Mouse (Mus musculus) kidney, postnatal 25 days (tissue): Measurements from ENCODE around the gene Cdc25b.

Experiments used
- DNase-seq, 2 experiments: peaks; one replicate each; pipeline ENCODE4 v3.0.0; 2021; ENCODE audit warnings: mixed read lengths in 2 of 2

The Cdc25b gene

DNA sequence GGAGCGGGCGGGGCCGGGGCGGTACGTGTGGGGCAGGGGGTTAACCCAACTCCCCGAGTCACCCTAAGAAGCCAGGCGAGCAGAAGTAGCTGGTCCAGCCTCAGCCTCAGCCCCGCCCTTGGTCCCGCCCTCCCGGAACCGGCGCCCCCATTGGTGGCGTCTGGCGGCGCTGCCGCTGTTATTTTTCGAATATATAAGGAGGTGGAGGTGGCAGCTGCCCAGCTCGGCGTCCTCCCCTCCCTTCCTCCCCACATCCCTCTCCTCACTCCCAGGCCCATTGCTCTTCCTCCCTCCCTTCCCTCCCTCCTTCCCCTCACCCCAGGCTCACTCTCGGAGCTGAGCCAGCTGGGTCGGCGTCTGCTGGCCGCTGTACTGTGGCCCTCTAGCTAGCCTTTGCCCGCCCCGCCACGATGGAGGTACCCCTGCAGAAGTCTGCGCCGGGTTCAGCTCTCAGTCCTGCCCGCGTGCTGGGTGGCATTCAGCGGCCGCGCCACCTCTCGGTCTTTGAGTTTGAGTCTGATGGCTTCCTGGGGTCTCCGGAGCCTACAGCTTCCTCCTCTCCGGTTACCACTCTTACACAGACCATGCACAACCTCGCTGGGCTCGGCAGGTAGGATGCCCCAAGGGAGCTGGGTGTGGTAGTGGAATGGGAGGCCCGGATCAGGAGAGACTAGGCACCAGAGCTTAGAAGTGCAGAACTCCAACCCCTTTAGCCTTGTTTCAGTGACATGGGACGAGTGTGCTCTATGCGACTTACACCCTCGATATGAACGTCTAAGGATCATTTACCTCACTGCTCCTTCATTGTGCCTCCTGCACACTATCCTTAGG lies at the start of gene Cdc25b, which contains the start of gene Spef1:
TSS of gene Cdc25b (plus strand) at position 179 of the 831 bp plus-strand sequence.
TSS of gene Spef1 (minus strand) at position 512 of the 831 bp plus-strand sequence.
- DNase-seq: peak; percentile 88 to 94

GRCm38 (mm10) chr2:131138296-131138695 lies 48.5 kb upstream of the Cdc25b start:
- DNase-seq: peak in 1 of 2 experiments; percentile 0

GRCm38 (mm10) chr2:131138760-131139159 lies 48.0 kb upstream of the Cdc25b start:
- DNase-seq: no peak

GRCm38 (mm10) chr2:131139287-131139686 lies 47.5 kb upstream of the Cdc25b start:
- DNase-seq: peak in 1 of 2 experiments; percentile 1

- DNase-seq: peak; percentile 47 to 60
Observed at GRCm38 (mm10) chr2:131139886-131140532, 46.7 kb upstream of the Cdc25b start.

DNA sequence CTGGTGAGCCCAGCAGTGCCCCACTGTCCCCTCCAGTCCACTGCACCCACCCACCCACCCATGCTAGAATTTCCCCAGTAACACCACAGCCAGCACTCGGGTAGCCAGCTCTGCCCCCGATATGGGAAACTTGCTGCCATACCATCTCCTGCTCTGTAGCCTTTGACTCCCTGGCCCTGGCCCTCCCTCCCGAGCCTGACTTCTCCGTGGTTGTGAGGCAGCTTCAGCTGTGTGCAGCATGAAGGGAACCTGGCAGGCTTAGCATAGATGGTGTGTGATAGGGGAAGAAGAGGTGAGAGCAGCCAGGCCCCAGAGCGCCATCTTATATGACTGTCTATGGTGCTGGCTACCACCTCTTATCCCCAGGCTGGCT lies 46.2 kb upstream of the Cdc25b start:
- DNase-seq: no peak

DNA sequence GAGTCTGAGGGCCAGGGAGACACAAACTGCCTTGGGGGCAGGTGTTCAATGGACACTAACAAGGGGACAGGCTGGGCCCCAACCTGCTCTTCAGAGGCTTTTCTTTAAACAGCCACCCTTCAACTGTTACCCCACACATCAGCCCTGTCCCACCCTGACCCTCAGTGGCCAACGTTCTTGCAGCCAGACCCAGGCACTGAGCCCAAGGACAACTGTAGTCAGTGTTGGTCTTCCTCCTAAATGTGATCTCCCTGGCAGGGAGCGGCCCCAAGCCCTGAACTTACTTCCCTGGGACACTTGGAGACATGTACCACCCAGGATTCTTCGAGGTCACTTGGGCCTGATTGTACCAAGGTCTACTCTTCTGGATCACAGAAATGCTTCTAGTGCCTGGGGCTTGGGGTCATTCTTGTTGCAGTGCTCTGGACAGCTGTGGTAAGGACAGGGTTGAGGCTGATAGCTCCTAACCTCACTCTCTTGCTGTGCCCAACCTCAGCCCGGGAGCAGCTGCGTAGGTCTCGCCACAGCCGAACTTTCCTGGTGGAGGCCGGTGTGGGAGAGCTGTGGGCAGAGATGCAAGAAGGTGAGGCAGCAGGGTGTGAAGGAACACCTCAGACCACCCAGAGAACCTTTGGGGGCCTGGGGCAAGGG lies 45.3 kb upstream of the Cdc25b start:
- no peak for DNase-seq

DNA sequence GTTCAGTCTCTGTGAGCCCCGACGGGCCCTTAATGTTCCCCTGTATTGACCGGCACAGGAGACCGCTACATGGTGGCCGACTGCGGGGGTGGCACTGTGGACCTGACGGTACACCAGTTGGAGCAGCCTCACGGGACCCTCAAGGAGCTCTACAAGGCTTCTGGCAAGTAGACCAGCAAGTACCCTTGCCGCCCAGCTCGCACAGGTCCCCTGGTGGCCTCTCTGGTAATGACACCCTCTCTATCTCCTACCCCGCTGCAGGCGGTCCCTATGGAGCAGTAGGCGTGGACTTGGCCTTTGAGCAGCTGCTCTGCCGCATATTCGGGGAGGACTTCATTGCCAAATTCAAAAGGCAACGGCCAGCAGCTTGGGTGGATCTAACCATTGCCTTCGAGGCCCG lies 44.2 kb upstream of the Cdc25b start:
- DNase-seq: peak; percentile 83 to 85

DNA sequence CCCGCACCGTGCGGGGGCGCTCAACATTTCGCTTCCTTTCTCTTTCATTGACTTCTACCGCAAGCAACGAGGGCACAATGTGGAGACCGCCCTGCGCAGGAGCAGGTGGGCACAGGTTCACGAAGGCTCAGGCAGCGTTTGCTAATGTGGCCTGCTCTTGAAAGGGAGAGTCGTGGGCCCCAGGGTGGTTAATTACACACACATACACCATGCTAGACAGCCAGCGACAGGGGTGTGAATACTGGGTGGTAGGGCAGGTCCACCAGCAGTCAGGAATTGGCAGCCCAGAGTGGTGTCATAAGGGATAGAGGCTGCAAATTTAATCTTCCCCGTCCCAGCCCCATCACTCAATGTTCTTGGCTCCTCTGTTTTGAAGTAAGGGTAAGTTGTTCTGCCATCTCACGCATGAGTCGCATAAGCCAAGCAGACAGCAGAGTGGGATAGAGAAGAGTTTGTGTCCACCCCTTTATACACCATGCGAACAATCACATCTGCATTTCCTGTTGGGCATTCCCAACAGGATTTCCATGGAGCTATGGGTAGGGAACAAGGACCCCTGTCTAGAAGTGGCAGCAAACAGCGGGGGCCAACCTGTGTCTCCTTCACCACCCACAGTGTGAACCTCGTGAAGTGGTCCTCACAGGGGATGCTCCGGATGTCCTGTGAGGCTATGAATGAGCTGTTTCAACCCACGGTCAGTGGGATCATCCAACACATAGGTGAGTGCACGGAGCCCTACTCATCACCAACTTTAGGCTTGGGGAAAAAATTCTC lies 43.6 kb upstream of the Cdc25b start:
- DNase-seq: no peak

GRCm38 (mm10) chr2:131145121-131145520 lies 41.6 kb upstream of the Cdc25b start:
- DNase-seq: no peak

GRCm38 (mm10) chr2:131145536-131145935 lies 41.2 kb upstream of the Cdc25b start:
- no peak for DNase-seq

- no peak for DNase-seq
Observed at GRCm38 (mm10) chr2:131146193-131147042, 40.3 kb upstream of the Cdc25b start.

- no peak for DNase-seq
Observed at GRCm38 (mm10) chr2:131147043-131147365, 39.7 kb upstream of the Cdc25b start.

DNA sequence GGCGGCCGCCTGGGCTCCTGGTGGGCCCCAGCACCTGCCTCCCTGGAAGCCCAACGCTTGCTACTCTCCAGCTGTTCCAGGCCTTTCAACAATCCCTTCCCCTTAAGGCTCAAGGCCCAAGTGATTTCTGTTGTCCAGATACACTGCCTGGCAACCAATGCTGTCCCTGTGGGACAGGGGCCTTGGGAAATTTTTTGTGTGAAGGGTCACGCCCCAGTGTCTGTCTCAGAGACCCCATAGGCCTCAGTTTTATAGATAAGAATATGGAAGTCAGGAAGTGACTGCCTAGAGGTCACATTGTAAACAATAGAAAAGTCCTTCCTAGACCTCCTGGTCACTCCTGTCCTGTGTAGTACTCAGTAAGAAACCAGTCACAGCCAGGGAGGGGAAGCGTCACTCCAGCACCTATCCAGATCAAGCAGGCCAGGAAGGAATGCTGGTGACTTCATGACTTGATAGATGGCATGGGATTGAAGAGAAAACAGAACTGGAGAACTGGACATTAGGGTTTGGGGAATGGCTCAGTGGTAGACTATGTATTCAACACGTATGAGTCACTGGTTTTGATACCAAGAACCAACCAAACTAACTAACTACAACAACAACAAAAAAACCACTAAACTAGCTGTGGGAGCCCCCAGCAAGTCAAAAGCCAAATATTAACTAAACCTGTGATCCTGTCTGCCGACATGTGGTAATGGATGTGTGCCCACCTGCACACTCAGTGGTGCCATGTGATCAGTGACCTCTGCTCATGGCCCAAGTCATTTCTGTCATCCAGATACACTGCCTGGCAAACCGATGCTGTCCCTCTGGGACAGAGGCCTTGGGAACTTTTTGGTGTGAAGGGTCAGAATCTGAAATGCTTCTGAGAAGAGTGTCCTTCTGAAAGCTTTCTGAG lies 38.1 kb upstream of the Cdc25b start:
- DNase-seq: peak in 1 of 2 experiments; percentile 36

DNA sequence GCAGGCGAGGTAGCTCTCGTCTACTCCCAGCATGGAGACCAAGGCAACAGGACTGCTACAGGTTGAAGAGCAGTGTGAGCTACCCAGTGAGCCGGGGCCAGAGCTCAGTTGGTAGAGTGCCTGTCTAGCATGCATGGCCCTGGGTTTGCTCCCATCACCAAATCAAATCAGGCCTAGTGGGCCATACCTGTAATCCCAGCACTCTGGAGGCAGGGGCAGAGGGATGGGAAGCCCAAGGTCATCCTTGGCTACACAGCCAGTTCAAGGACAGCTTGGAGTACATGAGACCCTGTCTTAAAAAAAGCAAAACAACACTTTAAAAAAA lies 37.5 kb upstream of the Cdc25b start:
- DNase-seq: no peak

- DNase-seq: peak in 1 of 2 experiments; percentile 14
Observed at GRCm38 (mm10) chr2:131152166-131152730, 34.5 kb upstream of the Cdc25b start.

- DNase-seq: no peak
Observed at GRCm38 (mm10) chr2:131154036-131154435, 32.7 kb upstream of the Cdc25b start.

- no peak for DNase-seq
Observed at GRCm38 (mm10) chr2:131156987-131157386, 29.8 kb upstream of the Cdc25b start.

DNA sequence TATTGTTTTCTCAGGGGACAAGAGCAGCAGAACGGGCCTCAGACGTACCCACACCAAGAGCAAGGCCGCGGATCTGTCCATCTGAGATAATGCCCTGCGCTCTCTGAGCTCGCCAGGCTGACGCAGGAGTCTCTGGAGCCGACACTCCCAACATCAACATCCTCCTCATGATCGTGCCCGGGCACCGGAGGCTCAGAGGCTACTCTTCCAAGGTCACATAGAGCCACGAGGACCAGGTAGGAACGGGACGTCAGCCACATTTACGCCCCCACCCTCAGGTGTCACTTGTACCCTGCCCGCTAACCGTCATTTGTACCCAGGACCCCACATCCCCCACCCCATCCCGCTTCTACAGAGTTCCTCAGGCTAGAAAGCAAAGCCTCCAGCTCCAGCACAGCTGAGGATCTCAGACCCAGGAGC lies 27.2 kb upstream of the Cdc25b start:
- DNase-seq: peak in 1 of 2 experiments; percentile 62

DNA sequence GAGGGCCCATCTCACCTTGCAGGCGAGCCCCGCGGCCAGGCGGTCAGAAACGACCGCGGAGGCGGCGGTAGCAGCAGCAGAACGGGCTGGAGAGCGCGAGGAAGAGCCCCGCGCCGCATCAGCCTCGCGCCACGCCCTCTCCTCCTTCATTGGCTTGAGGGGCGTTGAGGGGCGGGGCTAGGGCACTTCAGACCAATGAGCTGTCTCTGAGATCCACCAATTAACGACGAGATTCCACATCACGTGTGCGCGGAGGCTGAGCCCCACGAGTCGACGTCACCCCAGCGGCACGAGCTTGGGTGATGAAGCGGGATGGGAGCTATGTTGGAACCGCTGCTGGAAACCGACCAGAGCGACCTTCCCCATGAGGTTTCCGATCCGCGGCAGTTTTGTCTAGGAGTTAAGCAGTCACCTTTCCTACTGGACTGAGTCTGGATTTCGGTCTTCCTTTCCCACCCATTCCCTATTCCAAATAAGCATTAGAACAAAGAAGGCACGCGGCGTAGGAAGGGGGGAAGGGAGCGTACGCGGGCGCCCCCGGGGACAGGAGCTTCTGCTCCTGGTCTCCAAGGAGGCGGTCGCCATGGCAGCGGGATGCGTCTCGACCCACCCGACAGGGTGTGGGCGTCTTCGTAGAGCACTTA lies 26.7 kb upstream of the Cdc25b start, which contains the start of gene 1700037H04Rik:
TSS of gene 1700037H04Rik (minus strand) at position 144 of the 644 bp plus-strand sequence.
- peak; percentile 99 for DNase-seq
